Mouse (Mus musculus): ENCODE measurements at regions not wholly inside any gene's neighbourhood (a gene's known extent, or its start where the extent isn't known, plus 50 kb on each side); places are given as distances from the start of the nearest gene placed in this dataset.

DNA sequence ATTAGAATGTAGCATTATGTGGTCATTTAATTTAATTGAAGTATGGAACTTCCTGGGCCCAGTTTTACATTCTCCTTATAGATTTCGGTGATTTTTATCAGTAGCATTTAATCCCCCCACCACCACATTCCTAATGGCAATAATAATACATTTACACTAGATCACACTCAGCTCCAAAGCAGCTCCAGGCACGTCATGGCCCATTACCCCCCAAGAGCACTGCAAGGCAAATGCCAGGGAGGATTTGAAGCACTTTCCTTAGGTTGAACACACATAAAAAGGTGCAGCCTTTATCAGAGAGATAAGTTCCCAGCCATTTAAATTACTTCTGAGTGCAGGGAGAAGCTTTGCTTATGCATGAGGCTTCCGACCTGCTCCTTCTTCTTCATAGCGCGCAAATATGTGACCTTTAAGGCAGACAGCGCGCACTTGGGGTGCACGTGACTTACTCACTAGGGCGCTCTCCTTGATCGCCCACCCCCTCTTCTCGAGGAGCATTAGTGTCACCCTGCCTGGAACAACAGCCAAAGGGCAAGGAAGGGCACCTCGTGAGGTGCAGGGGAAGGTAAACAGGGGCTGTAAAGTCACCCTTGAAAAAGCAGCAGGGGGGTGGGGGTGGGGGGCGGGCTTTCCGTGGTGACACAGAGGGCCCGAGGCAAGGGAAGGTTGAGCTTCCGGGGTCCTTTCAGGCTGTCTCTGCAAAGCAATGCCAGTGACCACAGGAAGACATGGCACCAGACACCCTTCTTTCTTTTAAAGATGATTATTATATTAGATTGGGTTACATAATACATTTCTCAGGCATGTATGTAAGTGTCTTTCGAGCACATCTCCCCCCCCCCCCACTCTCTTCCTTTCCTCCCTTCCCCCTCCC lies 160.8 kb upstream of the Spats2l start:
- Histone ChIP-seq H3K27me3 (no peaks in the 10 kb centered on the region), H3K9me3 (no peaks in the 10 kb centered on the region), H3K36me3 (no peaks in the 10 kb centered on the region), H3K27ac (replicated peaks) (peak overlapping the region; percentile 69), H3K9ac (peak overlapping the region; percentile 52), H3K4me3 (peak overlapping the region; percentile 9; the same call in 1 of the 2 replicates), H3K4me1 (replicated peaks) (peaks cover 23% of the 10 kb centered on the region), H3K4me2 (peak overlapping the region; percentile 50)
- 25% methylated on average over 17 of the region's 17 CpGs for WGBS
- ATAC-seq (ENCODE audit: low read depth) = peak; percentile 75

GRCm38 (mm10) chr1:57615155-57615554 lies 158.8 kb upstream of the Spats2l start:
- no peak overlapping the region for H3K4me3 ChIP-seq
- H3K27me3 ChIP-seq = no peaks in the 10 kb centered on the region
- no peak for ATAC-seq (ENCODE audit: low read depth)
- peaks cover 17% of the 10 kb centered on the region for H3K4me1 ChIP-seq (replicated peaks)
- no peak overlapping the region for H3K4me2 ChIP-seq
- no peaks in the 10 kb centered on the region for H3K36me3 ChIP-seq
- no peak overlapping the region for H3K27ac ChIP-seq (replicated peaks)
- H3K9me3 ChIP-seq = no peaks in the 10 kb centered on the region
- H3K9ac ChIP-seq = no peak overlapping the region

DNA sequence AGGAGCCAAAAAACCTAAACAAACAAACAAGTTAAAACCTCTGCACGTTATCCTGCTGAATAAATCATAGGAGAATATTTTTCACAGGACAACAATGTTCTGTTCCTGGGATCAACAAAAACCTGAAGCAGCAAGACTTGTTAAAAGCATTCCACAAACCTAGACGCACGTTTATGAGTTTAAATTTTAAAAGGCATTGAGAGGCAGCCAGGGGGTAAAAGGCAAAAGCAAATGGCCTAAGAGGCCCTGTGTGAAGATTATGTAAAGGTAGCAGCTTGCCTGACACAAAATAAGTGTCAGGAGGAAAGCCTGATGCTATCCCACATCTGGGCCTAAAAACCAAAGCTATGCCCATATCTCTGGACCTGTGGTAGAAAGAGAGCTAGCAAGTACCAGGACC lies 156.6 kb upstream of the Spats2l start:
- no peak overlapping the region for H3K9ac ChIP-seq
- 84% methylated on average over 3 of the region's 3 CpGs for WGBS
- H3K9me3 ChIP-seq = no peaks in the 10 kb centered on the region
- H3K27ac ChIP-seq (replicated peaks) = no peak overlapping the region
- H3K4me2 ChIP-seq = no peak overlapping the region
- peaks cover 12% of the 10 kb centered on the region for H3K4me1 ChIP-seq (replicated peaks)
- H3K36me3 ChIP-seq = no peaks in the 10 kb centered on the region
- no peak overlapping the region for H3K4me3 ChIP-seq
- no peak for ATAC-seq (ENCODE audit: low read depth)
- H3K27me3 ChIP-seq = no peaks in the 10 kb centered on the region

DNA sequence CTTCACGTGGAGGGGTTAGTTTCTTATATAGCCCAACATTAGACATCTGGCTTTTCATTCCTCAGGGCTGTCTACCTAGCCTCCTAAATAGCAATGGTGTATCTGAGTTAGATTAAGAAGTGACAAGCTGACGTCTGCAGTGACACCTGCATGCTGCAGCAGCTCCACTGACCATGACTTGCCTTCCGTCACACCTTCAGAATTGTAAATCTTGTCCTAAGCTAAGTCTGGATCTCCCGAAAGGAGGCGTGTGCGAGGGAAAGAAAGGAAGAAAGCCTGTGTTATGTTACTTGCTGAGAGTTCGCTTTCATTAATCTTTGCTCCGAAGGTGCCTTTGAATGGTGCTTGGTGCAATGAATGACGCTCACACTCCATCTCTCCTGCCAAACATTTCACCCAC lies 151.4 kb upstream of the Spats2l start:
- Histone ChIP-seq H3K9ac (no peak overlapping the region), H3K9me3 (no peaks in the 10 kb centered on the region), H3K4me2 (no peak overlapping the region), H3K4me3 (no peak overlapping the region), H3K36me3 (no peaks in the 10 kb centered on the region), H3K27me3 (no peaks in the 10 kb centered on the region), H3K27ac (replicated peaks) (no peak overlapping the region), H3K4me1 (replicated peaks) (no peaks in the 10 kb centered on the region)
- no peak for ATAC-seq (ENCODE audit: low read depth)
- WGBS = 70% methylated on average over 9 of the region's 9 CpGs

GRCm38 (mm10) chr1:57633986-57634385 lies 140.0 kb upstream of the Spats2l start:
- Histone ChIP-seq H3K4me2 (no peak overlapping the region), H3K4me3 (no peak overlapping the region), H3K27ac (replicated peaks) (no peak overlapping the region), H3K27me3 (no peaks in the 10 kb centered on the region), H3K9ac (no peak overlapping the region), H3K36me3 (no peaks in the 10 kb centered on the region), H3K9me3 (no peaks in the 10 kb centered on the region), H3K4me1 (replicated peaks) (no peaks in the 10 kb centered on the region)
- ATAC-seq (ENCODE audit: low read depth) = no peak
- 59% methylated on average over 1 of the region's 1 CpGs for WGBS

DNA sequence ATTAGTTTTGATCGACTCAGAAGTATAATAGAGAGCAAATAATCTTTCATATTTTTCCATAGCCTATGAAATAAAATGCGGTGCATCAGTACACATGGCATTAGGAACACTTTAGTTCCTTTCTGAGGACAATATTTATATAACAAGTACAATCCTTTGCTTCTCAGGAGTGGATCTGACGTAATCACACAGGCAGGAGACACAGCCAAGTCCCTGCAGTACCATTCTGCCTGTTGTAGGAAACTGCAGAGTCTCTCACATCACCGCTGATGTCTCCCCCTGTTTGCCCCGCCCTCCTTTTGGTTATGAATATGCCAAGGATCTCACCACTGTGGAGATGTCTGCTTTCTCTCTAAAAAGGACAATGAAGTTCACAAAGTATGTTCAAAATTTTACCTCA lies 131.8 kb upstream of the Spats2l start:
- Histone ChIP-seq H3K36me3 (no peaks in the 10 kb centered on the region), H3K27me3 (no peaks in the 10 kb centered on the region), H3K4me2 (no peak overlapping the region), H3K9ac (no peak overlapping the region), H3K4me1 (replicated peaks) (no peaks in the 10 kb centered on the region), H3K27ac (replicated peaks) (no peak overlapping the region), H3K9me3 (no peaks in the 10 kb centered on the region), H3K4me3 (no peak overlapping the region)
- ATAC-seq (ENCODE audit: low read depth) = no peak
- WGBS = 85% methylated on average over 5 of the region's 5 CpGs

DNA sequence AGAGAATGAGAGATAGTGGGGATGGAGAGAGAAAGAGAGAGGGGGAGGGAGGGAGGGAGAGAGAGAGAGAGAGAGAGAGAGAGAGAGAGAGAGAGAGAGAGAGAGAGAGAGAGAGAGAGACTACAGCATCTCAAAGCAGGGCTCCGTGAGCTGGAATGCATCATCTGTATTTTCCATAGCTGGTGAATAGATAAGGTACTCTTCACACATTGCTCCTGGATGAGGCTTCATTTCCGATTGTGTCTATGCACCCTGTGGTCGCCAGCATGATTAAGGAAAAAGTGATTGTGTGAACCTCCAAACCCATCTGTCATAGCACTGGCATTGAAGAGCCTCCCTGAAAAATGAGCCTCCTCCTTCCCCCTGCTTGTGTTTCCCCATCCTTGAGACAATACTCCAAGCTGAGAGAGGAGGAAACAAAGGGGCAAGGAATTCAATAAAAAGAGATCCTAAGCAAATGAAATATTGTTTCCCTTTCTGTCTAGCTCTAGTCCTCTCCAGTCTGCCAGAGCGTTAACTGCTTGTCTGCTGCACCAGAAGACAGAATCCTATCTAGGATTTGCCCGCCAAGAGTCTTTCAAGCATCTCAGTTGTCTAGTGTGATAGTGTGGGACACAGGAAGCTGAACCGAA lies 130.4 kb upstream of the Spats2l start:
- H3K4me3 ChIP-seq = no peak overlapping the region
- no peaks in the 10 kb centered on the region for H3K36me3 ChIP-seq
- peak overlapping the region; percentile 20 for H3K27ac ChIP-seq (replicated peaks)
- H3K4me2 ChIP-seq = no peak overlapping the region
- WGBS = 50% methylated on average over 6 of the region's 6 CpGs
- no peak overlapping the region for H3K9ac ChIP-seq
- no peaks in the 10 kb centered on the region for H3K4me1 ChIP-seq (replicated peaks)
- peak; percentile 59; the same call in 1 of the 2 replicates for ATAC-seq (ENCODE audit: low read depth)
- H3K27me3 ChIP-seq = no peaks in the 10 kb centered on the region
- no peaks in the 10 kb centered on the region for H3K9me3 ChIP-seq

DNA sequence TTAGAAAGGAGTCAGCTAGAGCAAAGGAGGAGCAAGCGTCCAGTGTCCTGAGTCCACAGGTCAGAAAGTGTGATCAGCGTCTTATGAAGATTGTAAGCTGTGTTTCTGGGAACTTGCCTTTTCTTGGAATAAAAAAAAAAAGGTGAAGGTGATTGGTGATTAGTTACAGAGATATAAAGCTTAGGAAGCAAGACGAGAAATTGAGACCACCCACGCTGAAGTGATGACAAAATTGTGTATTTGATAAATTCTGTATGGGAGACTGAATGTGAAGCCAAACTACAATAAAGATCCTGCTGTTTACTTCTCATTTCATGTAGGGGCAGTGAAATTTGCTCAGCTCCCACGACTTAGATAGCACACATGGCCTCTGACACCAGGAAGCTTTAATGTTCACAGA lies 109.0 kb upstream of the Spats2l start:
- H3K4me3 ChIP-seq = no peak overlapping the region
- H3K9ac ChIP-seq = no peak overlapping the region
- H3K36me3 ChIP-seq = no peaks in the 10 kb centered on the region
- 83% methylated on average over 5 of the region's 5 CpGs for WGBS
- H3K27ac ChIP-seq (replicated peaks) = no peak overlapping the region
- H3K9me3 ChIP-seq = no peaks in the 10 kb centered on the region
- H3K4me2 ChIP-seq = no peak overlapping the region
- no peaks in the 10 kb centered on the region for H3K27me3 ChIP-seq
- H3K4me1 ChIP-seq (replicated peaks) = no peaks in the 10 kb centered on the region
- ATAC-seq (ENCODE audit: low read depth) = no peak

DNA sequence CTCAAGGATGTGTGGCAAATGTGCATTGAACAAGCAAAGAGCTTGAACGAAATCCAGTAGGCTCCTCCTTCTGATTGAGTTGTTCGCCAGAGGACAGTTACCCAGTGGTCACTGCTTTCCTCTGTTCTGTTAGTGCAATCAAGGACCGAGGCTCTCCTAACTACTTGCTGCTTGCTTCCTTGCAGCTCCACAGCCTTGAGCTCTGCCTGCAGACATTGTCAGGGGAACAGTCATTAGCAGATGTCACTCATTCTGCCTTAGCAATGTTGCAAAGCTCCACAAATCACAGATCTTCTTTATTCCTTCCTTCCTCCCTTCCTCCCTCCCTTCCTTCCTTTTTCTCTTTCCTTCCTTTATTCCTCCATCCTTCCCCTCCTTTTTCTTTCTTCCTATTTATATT lies 108.2 kb upstream of the Spats2l start:
- no peak overlapping the region for H3K4me2 ChIP-seq
- no peak overlapping the region for H3K27ac ChIP-seq (replicated peaks)
- H3K4me3 ChIP-seq = no peak overlapping the region
- H3K36me3 ChIP-seq = no peaks in the 10 kb centered on the region
- H3K27me3 ChIP-seq = no peaks in the 10 kb centered on the region
- H3K9ac ChIP-seq = no peak overlapping the region
- H3K4me1 ChIP-seq (replicated peaks) = no peaks in the 10 kb centered on the region
- 67% methylated on average over 3 of the region's 3 CpGs for WGBS
- no peaks in the 10 kb centered on the region for H3K9me3 ChIP-seq
- no peak for ATAC-seq (ENCODE audit: low read depth)

- Histone ChIP-seq H3K4me2 (no peak overlapping the region), H3K9ac (no peak overlapping the region), H3K9me3 (no peaks in the 10 kb centered on the region), H3K36me3 (no peaks in the 10 kb centered on the region), H3K27ac (replicated peaks) (no peak overlapping the region), H3K4me3 (no peak overlapping the region), H3K4me1 (replicated peaks) (no peaks in the 10 kb centered on the region), H3K27me3 (no peaks in the 10 kb centered on the region)
- no peak for ATAC-seq (ENCODE audit: low read depth)
- WGBS = 76% methylated on average over 6 of the region's 6 CpGs
These were observed 107.7 kb upstream of the Spats2l start for GRCm38 (mm10) chr1:57666179-57666693.

DNA sequence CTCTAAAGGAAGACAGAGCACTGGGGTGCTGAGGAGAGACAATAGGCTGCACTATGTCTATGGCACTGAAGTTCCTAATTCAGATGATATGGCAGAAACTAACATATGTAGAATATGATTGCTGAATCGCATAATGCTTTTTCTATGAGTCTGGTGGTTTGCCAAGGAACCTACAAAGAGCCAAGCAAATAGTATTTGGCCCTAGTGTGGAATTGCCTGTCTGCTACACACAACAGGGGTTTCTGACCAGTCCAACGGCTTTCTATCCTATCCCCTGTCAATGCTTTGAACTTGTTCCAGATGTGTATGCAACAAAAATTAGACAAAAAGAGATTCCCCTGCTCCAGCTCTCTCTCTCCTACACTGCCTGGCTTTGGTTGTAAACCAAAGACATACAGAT lies 100.5 kb upstream of the Spats2l start:
- H3K9me3 ChIP-seq = no peaks in the 10 kb centered on the region
- H3K36me3 ChIP-seq = no peaks in the 10 kb centered on the region
- no peak overlapping the region for H3K9ac ChIP-seq
- ATAC-seq (ENCODE audit: low read depth) = no peak
- peaks cover 11% of the 10 kb centered on the region; the same call in 1 of the 2 replicates for H3K4me1 ChIP-seq (replicated peaks)
- WGBS = 81% methylated on average over 2 of the region's 2 CpGs
- H3K4me2 ChIP-seq = no peak overlapping the region
- no peak overlapping the region for H3K4me3 ChIP-seq
- H3K27ac ChIP-seq (replicated peaks) = no peak overlapping the region
- no peaks in the 10 kb centered on the region for H3K27me3 ChIP-seq

- no peaks in the 10 kb centered on the region; the same call in 1 of the 2 replicates for H3K9me3 ChIP-seq
- no peaks in the 10 kb centered on the region for H3K27me3 ChIP-seq
- H3K4me1 ChIP-seq (replicated peaks) = peaks cover 11% of the 10 kb centered on the region; the same call in 1 of the 2 replicates
- H3K4me2 ChIP-seq = no peak overlapping the region
- H3K9ac ChIP-seq = no peak overlapping the region
- no peaks in the 10 kb centered on the region for H3K36me3 ChIP-seq
- H3K27ac ChIP-seq (replicated peaks) = peak overlapping the region; percentile 38; the same call in 1 of the 2 replicates
- WGBS = 47% methylated on average over 7 of the region's 7 CpGs
- H3K4me3 ChIP-seq = no peak overlapping the region
- 0 out of 2 replicates have a peak, but pooled peaks have one; percentile 23 for ATAC-seq (ENCODE audit: low read depth)
These were observed 99.8 kb upstream of the Spats2l start for GRCm38 (mm10) chr1:57673957-57674699.
